Mouse (Mus musculus): ENCODE data around the gene Wnt1.

Gene Wnt1

DNA sequence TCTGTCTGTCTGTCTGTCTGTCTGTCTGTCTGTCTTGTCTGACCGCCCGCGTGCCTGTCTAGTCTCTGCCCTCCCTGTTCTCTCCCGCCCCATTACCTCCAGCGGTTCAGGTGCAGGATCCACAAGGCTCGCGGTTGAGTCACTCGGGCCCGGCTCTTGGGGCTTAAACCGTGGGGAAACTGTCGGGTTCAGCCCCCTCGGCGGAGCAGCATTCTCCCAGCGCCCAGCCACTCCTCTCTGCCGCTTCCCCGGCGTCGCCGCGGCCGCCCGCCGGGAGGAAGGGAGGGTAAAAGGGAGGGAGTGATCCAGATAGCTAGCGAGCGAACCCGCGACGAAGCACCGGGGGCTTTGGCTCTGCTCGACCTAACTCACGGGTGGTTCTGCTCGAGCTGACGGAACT, 11.9 kb upstream of the Wnt1 start, which contains the start of gene Wnt10b:
TSS of gene Wnt10b (minus strand) at position 389 of the 400 bp plus-strand sequence.
- DNase-seq (ENCODE audit: low read depth, low spot score), result peak; percentile 46

DNA sequence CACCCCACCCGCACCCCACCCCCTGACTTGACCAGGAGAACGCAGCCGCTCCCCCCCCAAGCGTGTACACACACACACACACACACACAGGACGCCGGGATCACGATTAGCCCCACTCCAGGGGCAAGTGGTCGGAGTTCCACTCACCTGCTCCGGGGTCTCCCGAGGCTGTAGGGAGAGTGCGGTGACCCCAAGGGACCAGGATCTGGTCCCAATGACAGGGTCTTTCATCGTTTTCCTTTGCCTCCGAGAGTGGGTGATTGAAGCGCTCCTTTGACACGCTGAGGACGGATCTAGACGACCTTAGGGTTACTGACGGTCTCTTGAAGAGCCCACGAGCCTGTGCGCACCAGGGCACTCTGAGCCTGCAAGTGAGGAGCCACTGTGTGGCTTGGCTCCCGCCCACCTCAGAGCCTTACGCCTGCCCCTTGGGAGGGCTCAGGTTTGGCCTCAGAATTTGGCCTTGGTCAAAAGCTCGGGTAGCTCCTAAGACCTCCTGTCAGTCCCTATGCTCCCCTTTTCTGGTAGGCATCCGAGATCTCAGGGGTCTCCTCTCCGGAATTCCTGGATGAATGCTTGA, 11.4 kb upstream of the Wnt1 start:
- no peak for DNase-seq (ENCODE audit: low read depth, low spot score)

DNA sequence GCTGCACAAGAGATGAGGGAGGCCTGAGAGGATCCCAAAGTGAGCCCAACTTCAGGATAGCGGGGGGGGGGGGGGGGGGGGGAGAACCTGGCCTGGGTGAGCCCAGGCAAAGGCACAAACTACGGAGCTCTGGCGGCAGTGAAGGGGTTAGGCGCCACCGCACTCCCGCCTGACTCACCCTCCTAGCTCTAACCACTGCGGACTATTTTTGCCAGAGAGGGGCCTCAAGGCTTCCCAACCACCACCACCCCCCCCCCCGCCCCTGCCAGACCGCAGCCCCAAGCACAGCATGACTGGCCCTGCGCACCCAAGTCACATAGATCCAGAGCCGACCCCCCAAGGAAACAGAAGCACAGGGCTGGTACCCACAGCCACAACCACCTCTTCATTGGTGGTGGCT, 10.9 kb upstream of the Wnt1 start:
- no peak for DNase-seq (ENCODE audit: low read depth, low spot score)

DNA sequence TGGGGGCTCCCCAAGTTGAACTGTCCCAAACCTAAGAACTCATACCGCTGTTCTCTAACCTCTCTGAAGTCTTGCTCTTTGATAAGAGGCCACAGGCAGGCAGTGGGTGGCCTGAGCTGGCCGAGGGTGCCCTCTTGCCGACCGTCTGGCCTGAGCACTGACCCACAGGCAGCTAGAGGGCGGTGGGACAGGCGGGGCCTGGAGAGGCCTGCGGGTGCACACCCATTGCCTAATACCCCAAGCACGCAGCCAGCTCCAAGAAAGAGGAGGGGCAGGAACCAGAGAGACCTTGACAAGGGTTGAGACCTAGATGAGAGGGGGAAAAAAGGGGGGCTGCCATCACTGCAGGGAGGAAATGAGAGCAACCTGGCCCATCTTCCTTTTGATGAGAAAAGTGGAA, 9.6 kb upstream of the Wnt1 start:
- no peak for DNase-seq (ENCODE audit: low read depth, low spot score)

DNA sequence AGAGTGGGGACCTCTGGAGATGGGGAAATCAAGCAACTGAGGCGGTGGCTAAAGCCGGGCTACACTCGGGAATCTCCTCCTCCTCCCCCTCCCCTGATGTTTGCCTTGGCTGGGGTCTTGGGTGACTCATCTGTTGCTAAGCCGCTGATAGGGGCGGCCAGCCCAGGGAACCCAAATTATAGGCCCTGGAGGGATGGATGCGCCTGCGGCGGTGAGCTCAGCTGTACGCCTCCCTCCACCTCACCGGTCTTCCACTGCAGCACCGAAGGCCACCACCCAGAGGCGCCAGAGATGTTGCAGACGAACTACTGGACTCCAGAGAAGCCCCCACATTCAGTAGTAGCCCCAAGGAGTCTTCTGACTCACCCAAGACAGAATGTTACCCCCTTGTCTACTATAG, 9.1 kb upstream of the Wnt1 start:
- no peak for DNase-seq (ENCODE audit: low read depth, low spot score)

DNA sequence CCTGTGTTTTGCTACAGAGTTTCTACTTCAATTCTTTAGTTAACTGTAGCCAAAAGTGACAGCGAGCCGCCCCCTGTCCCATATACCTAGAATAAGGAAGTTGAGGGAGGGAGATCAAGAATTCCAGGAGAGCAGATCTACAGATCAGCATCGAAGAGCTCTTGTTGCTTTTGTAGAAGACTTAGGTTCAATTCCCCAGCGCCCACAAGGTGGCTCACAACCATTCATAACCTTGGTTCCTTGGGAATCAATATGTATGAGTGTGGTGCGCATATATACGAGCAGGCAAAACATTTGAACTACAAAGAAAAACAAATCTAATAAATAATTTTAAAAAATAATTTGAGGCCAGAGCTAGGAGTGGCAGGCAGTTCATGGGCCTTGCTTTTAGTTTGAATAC, 8.5 kb upstream of the Wnt1 start:
- no peak for DNase-seq (ENCODE audit: low read depth, low spot score)

DNA sequence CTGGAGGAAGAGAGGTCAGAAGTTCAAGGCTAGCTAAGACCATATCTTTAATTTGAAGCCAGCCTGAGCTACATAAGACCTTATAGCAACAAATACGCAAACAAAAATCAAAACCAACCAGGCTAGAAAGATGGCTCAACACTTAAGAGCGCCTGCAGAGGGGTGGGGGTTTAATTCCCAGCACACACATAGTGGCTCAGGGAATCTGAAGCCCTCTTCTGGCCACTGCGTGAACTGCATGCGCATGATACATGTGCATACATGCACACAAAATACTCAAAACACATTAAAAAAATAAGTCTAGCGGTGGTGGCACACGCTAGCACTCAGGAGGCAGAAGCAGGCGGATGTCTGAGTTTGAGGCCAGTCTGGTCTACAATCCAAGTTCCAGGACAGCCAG, 3.9 kb upstream of the Wnt1 start:
- peak; percentile 63 for DNase-seq (ENCODE audit: low read depth, low spot score)

DNA sequence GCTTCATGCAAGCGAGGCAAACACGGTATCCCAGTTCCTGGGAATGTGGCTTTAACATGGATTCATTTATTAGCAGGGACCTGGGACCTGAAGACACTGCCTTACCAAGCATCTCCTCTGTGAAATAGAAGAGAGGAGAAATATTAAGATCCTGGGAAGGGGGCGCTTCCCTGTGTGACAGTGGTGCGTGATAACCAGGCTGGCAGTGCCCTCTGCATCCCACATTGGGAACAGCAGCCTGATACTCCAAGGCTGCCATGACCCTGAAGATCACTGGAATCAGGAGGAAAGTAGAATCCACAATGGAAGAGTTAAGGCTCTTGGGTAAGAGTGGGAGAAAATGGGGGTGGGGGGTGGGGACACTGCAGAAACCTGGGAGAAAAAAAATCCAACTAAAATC, 1.7 kb upstream of the Wnt1 start:
- DNase-seq (ENCODE audit: low read depth, low spot score), result no peak

DNA sequence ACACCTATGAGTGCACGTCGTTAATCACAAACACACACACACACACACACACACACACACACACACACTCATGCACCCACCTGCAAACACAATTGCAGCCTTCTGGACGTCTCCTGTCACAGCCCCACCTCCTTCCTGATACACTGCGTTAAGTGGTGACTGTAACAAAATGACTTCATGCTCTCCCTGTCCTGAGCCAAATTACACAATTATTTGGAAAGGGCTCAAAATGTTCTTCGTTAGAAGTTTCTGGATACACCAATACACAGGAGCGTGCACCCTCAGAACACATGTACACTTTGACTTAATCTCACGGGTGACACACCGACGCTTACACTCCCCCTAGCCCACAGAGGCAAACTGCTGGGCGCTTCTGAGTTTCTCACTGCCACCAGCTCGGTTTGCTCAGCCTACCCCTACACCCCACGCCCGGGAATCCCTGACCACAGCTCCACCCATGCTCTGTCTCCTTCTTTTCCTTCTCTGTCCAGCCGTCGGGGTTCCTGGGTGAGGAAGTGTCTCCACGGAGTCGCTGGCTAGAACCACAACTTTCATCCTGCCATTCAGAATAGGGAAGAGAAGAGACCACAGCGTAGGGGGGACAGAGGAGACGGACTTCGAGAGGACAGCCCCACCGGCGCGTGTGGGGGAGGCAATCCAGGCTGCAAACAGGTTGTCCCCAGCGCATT, 541 bp upstream of the Wnt1 start:
- DNase-seq (ENCODE audit: low read depth, low spot score), result no peak

DNA sequence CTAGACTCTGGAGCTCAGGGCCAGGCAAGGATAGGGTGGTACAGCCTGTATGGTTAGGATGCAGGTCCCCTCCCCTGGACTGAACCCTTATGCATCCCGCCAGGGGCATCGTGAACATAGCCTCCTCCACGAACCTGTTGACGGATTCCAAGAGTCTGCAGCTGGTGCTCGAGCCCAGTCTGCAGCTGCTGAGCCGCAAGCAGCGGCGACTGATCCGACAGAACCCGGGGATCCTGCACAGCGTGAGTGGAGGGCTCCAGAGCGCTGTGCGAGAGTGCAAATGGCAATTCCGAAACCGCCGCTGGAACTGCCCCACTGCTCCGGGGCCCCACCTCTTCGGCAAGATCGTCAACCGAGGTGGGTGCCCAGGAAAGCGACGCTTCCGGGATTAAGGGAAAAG, 1.1 kb downstream of the Wnt1 start:
- peak; percentile 34 for DNase-seq (ENCODE audit: low read depth, low spot score)

DNA sequence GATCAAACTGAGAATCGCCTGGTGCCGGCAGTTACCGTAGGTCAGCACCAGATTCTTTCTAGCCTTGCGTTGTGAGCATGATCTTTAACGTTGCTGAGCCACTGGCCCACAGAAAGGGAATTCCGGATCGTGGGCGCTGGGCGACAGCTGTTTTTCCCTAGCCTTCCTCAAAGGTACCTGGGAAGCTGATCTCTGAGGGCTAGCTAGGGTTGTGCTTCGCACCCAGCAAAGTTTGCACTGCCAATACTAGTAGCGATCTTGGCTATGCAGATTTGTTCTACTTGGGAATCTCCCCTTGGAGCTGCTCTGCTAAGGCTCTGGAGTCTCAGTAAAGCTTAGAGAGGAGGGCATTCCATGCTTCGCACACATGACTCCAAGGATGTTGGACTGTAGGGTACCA, 1.6 kb downstream of the Wnt1 start:
- DNase-seq (ENCODE audit: low read depth, low spot score), result peak; percentile 23

DNA sequence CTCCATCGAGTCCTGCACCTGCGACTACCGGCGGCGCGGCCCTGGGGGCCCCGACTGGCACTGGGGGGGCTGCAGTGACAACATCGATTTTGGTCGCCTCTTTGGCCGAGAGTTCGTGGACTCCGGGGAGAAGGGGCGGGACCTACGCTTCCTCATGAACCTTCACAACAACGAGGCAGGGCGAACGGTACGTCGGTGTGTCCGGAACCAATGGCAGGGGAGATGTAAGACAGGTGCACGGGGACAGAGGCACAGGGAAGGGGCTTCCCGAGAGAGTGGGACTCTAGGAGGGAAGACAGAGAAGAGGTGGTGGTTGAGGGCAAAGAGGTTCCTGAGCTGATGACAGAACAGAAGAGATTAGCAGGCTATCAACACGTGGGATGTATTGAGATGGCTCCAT, 2.1 kb downstream of the Wnt1 start:
- peak; percentile 41 for DNase-seq (ENCODE audit: low read depth, low spot score)

DNA sequence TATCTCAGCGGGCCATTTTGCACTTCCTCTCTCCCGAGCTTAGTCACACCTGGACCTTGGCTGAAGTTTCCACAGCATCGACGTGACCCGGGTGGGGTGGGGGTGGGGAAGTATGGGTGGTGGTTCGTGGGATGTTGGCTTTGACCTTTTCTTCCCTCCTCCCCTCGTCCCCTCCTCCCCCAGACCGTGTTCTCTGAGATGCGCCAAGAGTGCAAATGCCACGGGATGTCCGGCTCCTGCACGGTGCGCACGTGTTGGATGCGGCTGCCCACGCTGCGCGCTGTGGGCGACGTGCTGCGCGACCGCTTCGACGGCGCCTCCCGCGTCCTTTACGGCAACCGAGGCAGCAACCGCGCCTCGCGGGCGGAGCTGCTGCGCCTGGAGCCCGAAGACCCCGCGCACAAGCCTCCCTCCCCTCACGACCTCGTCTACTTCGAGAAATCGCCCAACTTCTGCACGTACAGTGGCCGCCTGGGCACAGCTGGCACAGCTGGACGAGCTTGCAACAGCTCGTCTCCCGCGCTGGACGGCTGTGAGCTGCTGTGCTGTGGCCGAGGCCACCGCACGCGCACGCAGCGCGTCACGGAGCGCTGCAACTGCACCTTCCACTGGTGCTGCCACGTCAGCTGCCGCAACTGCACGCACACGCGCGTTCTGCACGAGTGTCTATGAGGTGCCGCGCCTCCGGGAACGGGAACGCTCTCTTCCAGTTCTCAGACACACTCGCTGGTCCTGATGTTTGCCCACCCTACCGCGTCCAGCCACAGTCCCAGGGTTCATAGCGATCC, 2.8 kb downstream of the Wnt1 start:
- DNase-seq (ENCODE audit: low read depth, low spot score), result peak; percentile 64

DNA sequence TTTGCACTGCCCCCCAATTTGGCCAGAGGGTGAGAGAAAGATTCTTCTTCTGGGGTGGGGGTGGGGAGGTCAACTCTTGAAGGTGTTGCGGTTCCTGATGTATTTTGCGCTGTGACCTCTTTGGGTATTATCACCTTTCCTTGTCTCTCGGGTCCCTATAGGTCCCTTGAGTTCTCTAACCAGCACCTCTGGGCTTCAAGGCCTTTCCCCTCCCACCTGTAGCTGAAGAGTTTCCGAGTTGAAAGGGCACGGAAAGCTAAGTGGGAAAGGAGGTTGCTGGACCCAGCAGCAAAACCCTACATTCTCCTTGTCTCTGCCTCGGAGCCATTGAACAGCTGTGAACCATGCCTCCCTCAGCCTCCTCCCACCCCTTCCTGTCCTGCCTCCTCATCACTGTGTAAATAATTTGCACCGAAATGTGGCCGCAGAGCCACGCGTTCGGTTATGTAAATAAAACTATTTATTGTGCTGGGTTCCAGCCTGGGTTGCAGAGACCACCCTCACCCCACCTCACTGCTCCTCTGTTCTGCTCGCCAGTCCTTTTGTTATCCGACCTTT, 3.6 kb downstream of the Wnt1 start:
- peak; percentile 46 for DNase-seq (ENCODE audit: low read depth, low spot score)

DNA sequence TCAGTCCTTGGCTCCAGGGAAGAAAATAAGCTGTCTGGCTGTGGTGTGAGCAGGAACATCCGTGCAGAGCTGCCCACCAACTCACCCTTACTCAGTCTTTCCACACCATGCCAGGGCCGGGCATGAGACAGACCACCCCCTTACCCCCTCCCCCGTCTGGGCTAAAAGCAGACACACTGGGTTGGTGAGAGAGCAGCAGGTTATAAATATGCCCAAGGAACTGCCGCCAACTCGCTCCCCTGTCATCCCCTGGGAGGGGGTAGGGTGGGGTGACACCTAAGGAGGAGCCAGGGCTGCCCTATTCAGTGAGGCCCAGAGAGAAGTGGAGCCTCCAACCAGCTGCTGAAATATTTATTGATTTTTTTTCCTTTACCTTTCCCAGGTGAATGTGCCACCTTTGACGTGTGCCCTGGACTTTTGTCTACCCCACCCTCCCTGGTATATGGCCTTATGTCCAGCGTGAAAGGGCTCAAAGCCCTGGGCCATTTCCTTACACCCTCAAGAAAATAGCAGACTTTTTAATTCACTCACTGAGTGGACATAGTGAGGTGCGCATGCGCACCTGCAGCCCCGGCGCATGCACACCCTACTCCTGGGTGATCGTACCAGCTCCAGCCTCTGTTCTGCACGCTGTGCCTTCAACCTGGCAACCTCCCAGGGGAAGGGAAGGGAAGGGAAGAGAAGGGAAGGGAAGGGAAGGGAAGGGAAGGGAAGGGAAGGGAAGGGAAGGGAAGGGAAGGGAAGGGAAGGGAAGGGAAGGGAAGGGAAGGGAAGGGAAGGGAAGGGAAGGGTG, 7.3 kb downstream of the Wnt1 start:
- peak; percentile 34 for DNase-seq (ENCODE audit: low read depth, low spot score)

DNA sequence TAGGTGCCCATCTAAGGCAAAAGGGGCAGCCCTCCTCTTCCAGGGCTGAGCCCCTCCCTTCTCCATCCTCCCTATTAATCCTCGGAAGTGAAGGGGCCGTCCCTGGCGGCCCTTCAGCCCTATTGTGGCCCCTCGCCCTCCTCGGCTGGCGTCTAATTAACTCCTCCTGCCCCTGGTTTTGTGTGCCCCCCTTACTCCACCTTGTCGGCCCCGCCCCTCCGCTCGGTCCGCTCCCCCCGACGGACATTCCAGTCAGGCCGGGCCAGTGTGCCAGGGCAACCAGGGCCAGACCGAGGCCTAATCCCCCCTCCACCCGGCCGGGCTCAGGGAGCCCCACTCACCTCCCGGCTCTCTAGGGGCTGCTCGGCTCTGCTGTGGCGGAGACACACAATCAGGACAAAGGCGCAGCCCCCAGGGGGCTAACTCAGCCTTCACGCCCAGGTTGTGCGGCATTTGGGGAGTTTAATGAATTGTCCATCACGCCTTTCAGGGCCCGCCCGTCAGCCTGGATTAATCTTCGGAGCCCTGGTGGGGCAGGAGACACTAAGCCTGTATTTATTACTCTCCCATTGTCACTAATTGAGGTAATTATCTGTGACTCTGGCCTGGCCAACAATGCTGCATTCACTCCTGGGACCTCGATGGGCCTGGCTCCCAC, 8.3 kb downstream of the Wnt1 start:
- DNase-seq (ENCODE audit: low read depth, low spot score), result no peak

DNA sequence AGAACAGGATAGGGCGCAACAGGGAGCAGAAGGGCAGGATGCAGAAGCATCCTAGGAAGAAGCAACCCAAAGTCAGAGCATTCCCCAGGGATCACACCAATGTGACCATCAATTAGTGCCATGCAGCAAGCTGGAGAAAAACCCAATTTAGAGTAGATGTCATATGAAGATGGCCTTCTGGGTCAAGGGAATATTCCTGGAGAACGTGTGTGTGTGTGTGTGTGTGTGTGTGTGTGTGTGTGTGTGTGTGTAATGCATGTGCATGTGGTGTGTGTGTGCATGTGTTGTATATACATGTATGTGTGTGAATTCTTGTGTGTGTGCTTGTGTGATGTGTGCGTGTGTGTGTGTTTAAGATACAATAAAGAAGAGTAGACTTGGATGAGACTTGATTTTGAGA, 9.2 kb downstream of the Wnt1 start:
- no peak for DNase-seq (ENCODE audit: low read depth, low spot score)

DNA sequence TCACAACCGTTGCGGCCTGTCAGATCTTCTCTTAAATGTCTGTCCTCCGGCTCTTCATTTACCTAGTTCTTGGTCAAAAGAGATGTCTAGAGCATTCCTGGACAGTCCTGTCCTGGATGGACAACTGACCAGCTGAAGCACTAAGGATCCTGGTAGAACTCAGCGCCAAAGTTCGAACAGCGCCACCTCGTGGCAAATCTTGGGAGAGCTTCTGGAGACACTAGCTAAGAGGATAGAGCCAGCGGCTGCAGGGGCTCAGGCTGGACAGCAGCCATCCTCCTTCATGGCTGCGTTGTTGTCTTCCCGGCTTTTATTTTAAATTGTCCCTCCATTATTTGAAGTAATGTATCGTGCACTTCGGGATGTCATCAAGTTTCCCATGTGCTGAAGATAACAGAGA, 9.7 kb downstream of the Wnt1 start:
- DNase-seq (ENCODE audit: low read depth, low spot score), result peak; percentile 84

DNA sequence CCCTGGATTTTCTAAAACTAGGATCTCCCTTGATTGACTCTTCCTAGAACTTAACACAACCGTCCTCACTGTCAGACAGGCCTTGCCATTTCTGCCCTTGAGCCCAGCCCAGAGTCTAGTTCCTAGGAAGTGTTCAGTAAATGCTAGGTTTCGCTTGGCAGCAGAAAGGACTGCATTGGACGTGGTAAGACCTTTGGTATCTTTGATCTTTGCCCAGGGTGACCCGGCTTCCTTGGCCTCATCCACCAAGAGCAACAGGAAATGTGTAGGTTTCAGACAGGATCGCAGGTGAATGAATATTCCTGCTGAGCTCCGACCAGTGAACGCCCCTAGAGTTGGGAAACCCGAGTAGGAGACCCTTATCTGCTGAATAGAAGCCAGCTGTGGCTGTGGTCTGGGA, 13.3 kb downstream of the Wnt1 start:
- DNase-seq (ENCODE audit: low read depth, low spot score), result no peak

DNA sequence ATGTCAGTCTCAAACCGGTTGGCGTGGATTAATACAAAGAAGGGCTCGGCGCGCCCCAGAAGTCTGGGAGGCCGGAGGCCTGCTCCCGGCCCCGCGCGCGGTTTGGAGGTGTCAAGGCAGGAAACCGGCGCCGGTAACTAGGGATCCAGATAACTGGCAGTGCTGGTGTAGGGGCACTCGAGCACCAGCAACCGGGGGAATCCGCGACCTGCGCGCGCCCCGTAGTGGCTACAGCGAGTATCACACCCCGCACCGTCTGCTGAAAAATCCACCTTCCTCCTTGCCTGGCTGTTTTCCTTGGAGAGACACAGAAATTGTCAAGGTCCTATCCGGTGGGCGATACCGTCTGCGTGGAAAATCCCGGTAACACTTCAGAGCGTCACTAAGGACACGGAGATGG, 14.4 kb downstream of the Wnt1 start:
- DNase-seq (ENCODE audit: low read depth, low spot score), result peak; percentile 85

DNA sequence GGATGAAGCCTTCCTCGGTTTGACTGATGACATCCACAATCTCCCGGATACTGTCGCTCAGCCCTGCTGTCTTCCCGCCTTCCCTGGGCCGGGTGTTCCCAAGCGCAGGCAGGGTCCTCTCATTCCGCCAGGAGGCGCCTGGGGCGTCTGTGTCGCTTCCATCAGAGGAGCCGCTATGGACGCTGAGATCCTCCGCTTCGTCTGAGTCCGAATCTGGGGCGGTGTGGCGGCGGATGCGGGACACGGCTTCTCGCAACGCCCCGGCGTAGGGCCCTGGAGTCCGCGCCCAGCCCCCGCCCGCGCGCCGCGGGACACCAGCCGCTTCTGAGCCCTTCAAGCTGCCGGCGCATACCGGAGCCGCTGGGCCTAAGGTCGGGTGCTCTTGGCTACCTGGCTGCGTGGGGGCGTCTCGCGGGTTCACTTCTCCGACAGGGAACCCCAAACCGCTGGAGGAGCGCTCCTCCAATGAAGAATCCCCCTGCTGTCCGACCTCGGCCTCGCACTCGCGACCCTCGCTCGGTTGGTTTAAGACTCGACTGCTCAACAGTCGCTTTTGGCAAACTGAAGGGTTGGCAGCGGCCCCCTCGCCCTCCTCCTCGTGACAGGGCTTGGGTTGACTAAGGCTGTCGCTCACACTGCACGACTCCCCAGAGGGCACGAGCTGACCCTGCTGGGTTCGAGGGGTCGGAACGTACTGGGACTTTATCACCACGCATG, 15.8 kb downstream of the Wnt1 start:
- peak; percentile 67 for DNase-seq (ENCODE audit: low read depth, low spot score)
